24 mouse cellular contexts compared by ENCODE assay signal in genomic region chr13:59798306-59798705, GRCm38 (mm10). TPM values are rescaled to one million over a fixed set of nuclear protein-coding genes. Genes with fewer than 3 reads are reported as not detected.
DNase-seq lines count a peak whose midpoint lies in the region; ATAC-seq and TF ChIP-seq lines count a peak whose summit lies in the region.
"Had no signal": no experiment of that assay in that cellular context is flagged by ENCODE, and none has a peak within 500 bp of the region (broad histone marks: within the 10 kb centered on the region; RNA-seq: fewer than 3 reads in every experiment).

No protein-coding gene starts in this region.

- H3K36me3 ChIP-seq in liver, embryonic 13.5 days, result peaks cover 99% of the 10 kb centered on the region
- peaks cover 99% of the 10 kb centered on the region for H3K36me3 ChIP-seq in liver, postnatal 0 days (replicated peaks; ENCODE audit: insufficient read depth, low read length)

- 59% methylated on average over 1 of the region's 1 CpGs for WGBS in bone marrow, adult 2 months
- WGBS in liver, embryonic 13.5 days (ENCODE audit: insufficient replicate concordance), result 84% methylated on average over 1 of the region's 1 CpGs
- 94% methylated on average over 1 of the region's 1 CpGs for WGBS in liver, postnatal 0 days (ENCODE audit: insufficient replicate concordance)

- TF ChIP-seq POLR2A in bone marrow, adult 2 months (IDR thresholded peaks at IDR 0.05; ENCODE audit: borderline replicate concordance, control insufficient read depth, low read depth, low read length), result no peak

- no peak for TF ChIP-seq CTCF in bone marrow, adult 2 months (IDR thresholded peaks at IDR 0.05; ENCODE audit: control insufficient read depth, insufficient read depth, low read length)
- TF ChIP-seq CTCF in liver, postnatal 0 days (IDR thresholded peaks at IDR 0.05; ENCODE audit: low read depth), result no peak

- DNase-seq in A20 (ENCODE audit: low read depth, low spot score), result peak; percentile 62
- no peak for DNase-seq in liver, embryonic 13.5 days
- no peak for DNase-seq in liver, postnatal 0 days
- no peak for DNase-seq in spleen, postnatal 4 days (ENCODE audit: low spot score in 2 of 2)
- DNase-seq in urinary bladder, adult 18-20 months (ENCODE audit: low spot score in 2 of 2), result no peak
- no peak for DNase-seq in lung, adult 18-20 months
- no peak for DNase-seq in cerebellum, postnatal 4 days (ENCODE audit: low spot score in 2 of 2)
- DNase-seq: adrenal gland, postnatal 10 days; cerebellum, adult 18-20 months; cerebellum, postnatal 10 days; embryo, embryonic 11 days; gastrocnemius, postnatal 10 days; heart, adult 2 months; heart, postnatal 14 days had no signal

- no peak overlapping the region for H3K4me3 ChIP-seq in bone marrow, adult 2 months (replicated peaks; ENCODE audit: control insufficient read depth, low read depth, low read length)
- H3K4me3 ChIP-seq in liver, embryonic 13.5 days (replicated peaks), result no peak overlapping the region
- H3K4me3 ChIP-seq in liver, postnatal 0 days (ENCODE audit: low read depth, low read length), result no peak overlapping the region
- H3K4me3 ChIP-seq: embryonic facial prominence, embryonic 15.5 days; erythroblast, embryonic 14.5 days; forebrain, embryonic 10.5 days; heart, adult 2 months; heart, embryonic 15.5 days; hindbrain, embryonic 15.5 days had no signal

- H3K4me1 ChIP-seq in bone marrow, adult 2 months (ENCODE audit: control insufficient read depth, insufficient read depth, low read length), result peaks cover 8% of the 10 kb centered on the region
- H3K4me1 ChIP-seq in liver, embryonic 13.5 days (replicated peaks), result peaks cover 71% of the 10 kb centered on the region
- peaks cover 19% of the 10 kb centered on the region for H3K4me1 ChIP-seq in liver, postnatal 0 days (ENCODE audit: insufficient read depth)
- H3K4me1 ChIP-seq: embryonic facial prominence, embryonic 15.5 days; forebrain, embryonic 10.5 days; heart, embryonic 15.5 days; hindbrain, embryonic 15.5 days had no signal

- no peak for TF ChIP-seq EP300 in liver, postnatal 0 days (IDR thresholded peaks at IDR 0.05; ENCODE audit: low read depth)

- H3K9ac ChIP-seq in liver, embryonic 13.5 days, result peak overlapping the region; percentile 56
- no peak overlapping the region for H3K9ac ChIP-seq in liver, postnatal 0 days (replicated peaks)
- H3K9ac ChIP-seq: embryonic facial prominence, embryonic 15.5 days; heart, embryonic 15.5 days; hindbrain, embryonic 15.5 days had no signal

- ATAC-seq in liver, embryonic 13.5 days (ENCODE audit: low read depth), result no peak
- ATAC-seq in liver, postnatal 0 days, result no peak
- ATAC-seq: forebrain, embryonic 14.5 days had no signal

- no peaks in the 10 kb centered on the region for H3K9me3 ChIP-seq in liver, embryonic 13.5 days (replicated peaks)
- no peaks in the 10 kb centered on the region for H3K9me3 ChIP-seq in liver, postnatal 0 days (ENCODE audit: low read length)
- H3K9me3 ChIP-seq: embryonic facial prominence, embryonic 15.5 days; forebrain, embryonic 10.5 days; G1E; heart, embryonic 15.5 days; hindbrain, embryonic 15.5 days had no signal

- no peaks in the 10 kb centered on the region for H3K27me3 ChIP-seq in liver, embryonic 13.5 days
- H3K27me3 ChIP-seq in liver, postnatal 0 days (ENCODE audit: insufficient read depth, low read length), result no peaks in the 10 kb centered on the region
- H3K27me3 ChIP-seq: embryonic facial prominence, embryonic 15.5 days; heart, embryonic 15.5 days; hindbrain, embryonic 15.5 days had no signal

- peak overlapping the region; percentile 44; the same call in 1 of the 2 replicates for H3K27ac ChIP-seq in bone marrow, adult 2 months (ENCODE audit: control insufficient read depth, insufficient read depth, low read depth, low read length, poor library complexity)
- peak overlapping the region; percentile 97 for H3K27ac ChIP-seq in liver, embryonic 13.5 days
- H3K27ac ChIP-seq in liver, postnatal 0 days (ENCODE audit: low read depth), result peak overlapping the region; percentile 55; the same call in 1 of the 2 replicates
- H3K27ac ChIP-seq: embryonic facial prominence, embryonic 15.5 days; forebrain, embryonic 10.5 days; heart, adult 2 months; heart, embryonic 15.5 days; hindbrain, embryonic 15.5 days had no signal

- no peak overlapping the region for H3K4me2 ChIP-seq in liver, embryonic 13.5 days
- no peak overlapping the region for H3K4me2 ChIP-seq in liver, postnatal 0 days (ENCODE audit: low read depth, low read length)
- H3K4me2 ChIP-seq: embryonic facial prominence, embryonic 15.5 days; heart, embryonic 11.5 days; heart, embryonic 15.5 days; hindbrain, embryonic 15.5 days had no signal

RNA-seq across cellular contexts. Expression of gene Gm49354, which starts 16.3 kb away (rescaled TPM):
- 30.5 TPM in 1 of 2 replicates, not detected in the other for polyA plus RNA-seq in bone marrow, adult 2 months (2011; ENCODE audit: insufficient read depth, insufficient read length, low replicate concordance, missing spikeins)
- polyA plus RNA-seq in liver, embryonic 13.5 days (2015; fragmentation: Nextera tagmentation; extraction: Ambion mirVana), result not detected in 2 replicates
- polyA plus RNA-seq in liver, postnatal 0 days (2015; fragmentation: Nextera tagmentation; extraction: Ambion mirVana), result not detected in 2 replicates
- polyA plus RNA-seq: embryonic facial prominence, embryonic 11.5 days; embryonic facial prominence, embryonic 15.5 days; forebrain, embryonic 10.5 days; forebrain, embryonic 14.5 days; heart, adult 2 months; heart, embryonic 11.5 days; heart, embryonic 15.5 days; hindbrain, embryonic 15.5 days had no signal

RNA-seq across cellular contexts. Expression of gene Tut7, which starts 24.6 kb away (rescaled TPM):
- polyA plus RNA-seq in bone marrow, adult 2 months (2011; ENCODE audit: insufficient read depth, insufficient read length, low replicate concordance, missing spikeins), result 236 and 243 TPM in 2 replicates
- polyA plus RNA-seq in liver, embryonic 13.5 days (2015; fragmentation: Nextera tagmentation; extraction: Ambion mirVana), result 54.4 and 61.8 TPM in 2 replicates
- polyA plus RNA-seq in liver, postnatal 0 days (2015; fragmentation: Nextera tagmentation; extraction: Ambion mirVana), result 33.8 and 37.6 TPM in 2 replicates

RNA-seq across cellular contexts. Expression of gene Isca1, which starts 28.7 kb away (rescaled TPM):
- polyA plus RNA-seq in bone marrow, adult 2 months (2011; ENCODE audit: insufficient read depth, insufficient read length, low replicate concordance, missing spikeins), result 95.1 and 226 TPM in 2 replicates
- 218 and 244 TPM in 2 replicates for polyA plus RNA-seq in liver, embryonic 13.5 days (2015; fragmentation: Nextera tagmentation; extraction: Ambion mirVana)
- 135 and 137 TPM in 2 replicates for polyA plus RNA-seq in liver, postnatal 0 days (2015; fragmentation: Nextera tagmentation; extraction: Ambion mirVana)

RNA-seq across cellular contexts. Expression of gene 1700014D04Rik, which starts 51.8 kb away (rescaled TPM):
- polyA plus RNA-seq in bone marrow, adult 2 months (2011; ENCODE audit: insufficient read depth, insufficient read length, low replicate concordance, missing spikeins), result not detected in 2 replicates
- not detected in 2 replicates for polyA plus RNA-seq in liver, embryonic 13.5 days (2015; fragmentation: Nextera tagmentation; extraction: Ambion mirVana)
- not detected in 2 replicates for polyA plus RNA-seq in liver, postnatal 0 days (2015; fragmentation: Nextera tagmentation; extraction: Ambion mirVana)
- polyA plus RNA-seq: embryonic facial prominence, embryonic 11.5 days; embryonic facial prominence, embryonic 15.5 days; erythroblast, embryonic 14.5 days; forebrain, embryonic 10.5 days; forebrain, embryonic 14.5 days; G1E; heart, adult 2 months; heart, embryonic 11.5 days had no signal

Comparison
In these comparisons a context has a peak if more than half of its experiments do, and no peak if none do; other contexts are left out.
1. H3K27ac ChIP-seq: peak in every context shown above with its lines; median percentile 97 in liver, embryonic 13.5 days; 55 in liver, postnatal 0 days; 44 in bone marrow, adult 2 months.